ENCODE assay signal across 8 mouse cellular contexts in genomic region chr2:70565651-70566602, GRCm38 (mm10). TPM values are rescaled to one million over a fixed set of nuclear protein-coding genes. Genes with fewer than 3 reads are reported as not detected.
DNase-seq lines count a peak whose midpoint lies in the region; ATAC-seq and TF ChIP-seq lines count a peak whose summit lies in the region.

No protein-coding gene starts in this region.

- ATAC-seq in liver, embryonic 12.5 days: no peak
- ATAC-seq in liver, postnatal 0 days: no peak
- ATAC-seq in embryonic facial prominence, embryonic 15.5 days (ENCODE audit: insufficient number of reproducible peaks, low FRiP score, low TSS enrichment, low read depth): no peak
- ATAC-seq in neural tube, embryonic 15.5 days (ENCODE audit: low FRiP score): no peak
- ATAC-seq in megakaryocyte, adult 5-6 weeks (ENCODE audit: poor library complexity, severe bottlenecking): no peak
- ATAC-seq in intestine, embryonic 16.5 days: no peak

- H3K4me3 ChIP-seq in liver, embryonic 12.5 days: no peak overlapping the region
- no peak overlapping the region for H3K4me3 ChIP-seq in liver, postnatal 0 days (ENCODE audit: low read depth, low read length)
- 0 out of 2 replicates have a peak overlapping the region, but pooled peaks have one; percentile 3 for H3K4me3 ChIP-seq in embryonic facial prominence, embryonic 15.5 days (replicated peaks)
- H3K4me3 ChIP-seq in limb, embryonic 10.5 days: peak overlapping the region; percentile 31
- H3K4me3 ChIP-seq in neural tube, embryonic 15.5 days (replicated peaks): peak overlapping the region; percentile 50
- no peak overlapping the region for H3K4me3 ChIP-seq in intestine, embryonic 16.5 days (ENCODE audit: low read length)

- no peaks in the 10 kb centered on the region for H3K9me3 ChIP-seq in liver, embryonic 12.5 days (replicated peaks)
- no peaks in the 10 kb centered on the region for H3K9me3 ChIP-seq in liver, postnatal 0 days (ENCODE audit: low read length)
- no peaks in the 10 kb centered on the region for H3K9me3 ChIP-seq in embryonic facial prominence, embryonic 15.5 days (replicated peaks)
- no peaks in the 10 kb centered on the region for H3K9me3 ChIP-seq in limb, embryonic 10.5 days (replicated peaks)
- no peaks in the 10 kb centered on the region for H3K9me3 ChIP-seq in neural tube, embryonic 15.5 days (replicated peaks)
- H3K9me3 ChIP-seq in intestine, embryonic 16.5 days (ENCODE audit: control insufficient read depth, low read length): no peaks in the 10 kb centered on the region

- no peak overlapping the region for H3K27ac ChIP-seq in liver, embryonic 12.5 days
- H3K27ac ChIP-seq in liver, postnatal 0 days (ENCODE audit: low read depth): no peak overlapping the region
- no peak overlapping the region for H3K27ac ChIP-seq in embryonic facial prominence, embryonic 15.5 days (replicated peaks)
- H3K27ac ChIP-seq in limb, embryonic 10.5 days: no peak overlapping the region
- peak overlapping the region; percentile 90 for H3K27ac ChIP-seq in neural tube, embryonic 15.5 days (replicated peaks)
- no peak overlapping the region for H3K27ac ChIP-seq in intestine, embryonic 16.5 days (ENCODE audit: low read length)

- H3K36me3 ChIP-seq in liver, embryonic 12.5 days: no peaks in the 10 kb centered on the region
- H3K36me3 ChIP-seq in liver, postnatal 0 days (replicated peaks; ENCODE audit: insufficient read depth, low read length): no peaks in the 10 kb centered on the region
- H3K36me3 ChIP-seq in embryonic facial prominence, embryonic 15.5 days: no peaks in the 10 kb centered on the region
- no peaks in the 10 kb centered on the region for H3K36me3 ChIP-seq in limb, embryonic 10.5 days
- H3K36me3 ChIP-seq in neural tube, embryonic 15.5 days: no peaks in the 10 kb centered on the region
- no peaks in the 10 kb centered on the region for H3K36me3 ChIP-seq in intestine, embryonic 16.5 days (ENCODE audit: control insufficient read depth, insufficient read depth, low read length)

- H3K4me2 ChIP-seq in liver, embryonic 12.5 days: 0 out of 2 replicates have a peak overlapping the region, but pooled peaks have one; percentile 10
- no peak overlapping the region for H3K4me2 ChIP-seq in liver, postnatal 0 days (ENCODE audit: low read depth, low read length)
- 0 out of 2 replicates have a peak overlapping the region, but pooled peaks have one; percentile 21 for H3K4me2 ChIP-seq in embryonic facial prominence, embryonic 15.5 days (replicated peaks)
- peak overlapping the region; percentile 60 for H3K4me2 ChIP-seq in neural tube, embryonic 15.5 days
- H3K4me2 ChIP-seq in intestine, embryonic 16.5 days (ENCODE audit: low read depth, low read length): no peak overlapping the region

- no peak for TF ChIP-seq CTCF in liver, postnatal 0 days (IDR thresholded peaks at IDR 0.05; ENCODE audit: low read depth)

- peaks cover 31% of the 10 kb centered on the region for H3K4me1 ChIP-seq in liver, embryonic 12.5 days
- peaks cover 8% of the 10 kb centered on the region for H3K4me1 ChIP-seq in liver, postnatal 0 days (ENCODE audit: insufficient read depth)
- H3K4me1 ChIP-seq in embryonic facial prominence, embryonic 15.5 days: peaks cover 72% of the 10 kb centered on the region
- H3K4me1 ChIP-seq in limb, embryonic 10.5 days: peaks cover 81% of the 10 kb centered on the region
- H3K4me1 ChIP-seq in neural tube, embryonic 15.5 days: peaks cover 66% of the 10 kb centered on the region
- peaks cover 18% of the 10 kb centered on the region for H3K4me1 ChIP-seq in intestine, embryonic 16.5 days (ENCODE audit: control insufficient read depth, insufficient read depth, low read length)

- no peak for TF ChIP-seq EP300 in liver, postnatal 0 days (IDR thresholded peaks at IDR 0.05; ENCODE audit: low read depth)

- H3K27me3 ChIP-seq in liver, embryonic 12.5 days (replicated peaks): peaks cover 99% of the 10 kb centered on the region
- H3K27me3 ChIP-seq in liver, postnatal 0 days (ENCODE audit: insufficient read depth, low read length): peaks cover 95% of the 10 kb centered on the region
- H3K27me3 ChIP-seq in embryonic facial prominence, embryonic 15.5 days: peaks cover 97% of the 10 kb centered on the region
- peaks cover 100% of the 10 kb centered on the region for H3K27me3 ChIP-seq in limb, embryonic 10.5 days (ENCODE audit: low read depth, poor library complexity, severe bottlenecking)
- peaks cover 69% of the 10 kb centered on the region for H3K27me3 ChIP-seq in neural tube, embryonic 15.5 days (replicated peaks)
- H3K27me3 ChIP-seq in intestine, embryonic 16.5 days (replicated peaks; ENCODE audit: control insufficient read depth, insufficient read depth, low read length): peaks cover 91% of the 10 kb centered on the region

- DNase-seq in liver, postnatal 0 days: no peak
- DNase-seq in limb, embryonic 10.5 days (ENCODE audit: low spot score): peak; percentile 53
- DNase-seq in right cerebral cortex, postnatal 25 days: no peak

- H3K9ac ChIP-seq in liver, embryonic 12.5 days: no peak overlapping the region
- no peak overlapping the region for H3K9ac ChIP-seq in liver, postnatal 0 days (replicated peaks)
- no peak overlapping the region for H3K9ac ChIP-seq in embryonic facial prominence, embryonic 15.5 days
- H3K9ac ChIP-seq in neural tube, embryonic 15.5 days (replicated peaks): peak overlapping the region; percentile 61
- H3K9ac ChIP-seq in intestine, embryonic 16.5 days (ENCODE audit: low read depth, low read length): no peak overlapping the region

- 3% methylated on average over 30 of the region's 30 CpGs for WGBS in liver, embryonic 12.5 days (ENCODE audit: insufficient replicate concordance)
- WGBS in liver, postnatal 0 days (ENCODE audit: insufficient replicate concordance): 6% methylated on average over 29 of the region's 30 CpGs
- 5% methylated on average over 30 of the region's 30 CpGs for WGBS in embryonic facial prominence, embryonic 15.5 days
- 3% methylated on average over 30 of the region's 30 CpGs for WGBS in limb, embryonic 10.5 days
- 4% methylated on average over 30 of the region's 30 CpGs for WGBS in neural tube, embryonic 15.5 days
- 6% methylated on average over 30 of the region's 30 CpGs for WGBS in intestine, embryonic 16.5 days

RNA-seq across cellular contexts. Expression of gene Gad1, which starts 13.1 kb away (rescaled TPM):
- 0.14 TPM in 1 of 2 replicates, not detected in the other for polyA plus RNA-seq in liver, embryonic 12.5 days (2016; fragmentation: Nextera tagmentation; extraction: Ambion mirVana)
- 0.04 TPM in 1 of 2 replicates, not detected in the other for polyA plus RNA-seq in liver, postnatal 0 days (2015; fragmentation: Nextera tagmentation; extraction: Ambion mirVana)
- polyA plus RNA-seq in embryonic facial prominence, embryonic 15.5 days (2015; fragmentation: Nextera tagmentation; extraction: Ambion mirVana): 0.71 and 0.81 TPM in 2 replicates
- polyA plus RNA-seq in limb, embryonic 10.5 days (2016; fragmentation: Nextera tagmentation; extraction: Ambion mirVana): 0.30 and 0.40 TPM in 2 replicates
- 84.0 and 96.5 TPM in 2 replicates for polyA plus RNA-seq in neural tube, embryonic 15.5 days (2015; fragmentation: Nextera tagmentation; extraction: Ambion mirVana)
- total RNA-seq in megakaryocyte, adult 5-6 weeks (2015): not detected in 2 replicates
- total RNA-seq in megakaryocyte, adult 5-6 weeks (2017): not detected in 2 replicates
- 0.15 and 0.18 TPM in 2 replicates for polyA plus RNA-seq in intestine, embryonic 16.5 days (2015; fragmentation: Nextera tagmentation; extraction: Ambion mirVana)

RNA-seq across cellular contexts. Expression of gene Erich2, which starts 57.3 kb away (rescaled TPM):
- 0.13 TPM in 1 of 2 replicates, not detected in the other for polyA plus RNA-seq in liver, embryonic 12.5 days (2016; fragmentation: Nextera tagmentation; extraction: Ambion mirVana)
- not detected in 2 replicates for polyA plus RNA-seq in liver, postnatal 0 days (2015; fragmentation: Nextera tagmentation; extraction: Ambion mirVana)
- 7.2 and 11.0 TPM in 2 replicates for polyA plus RNA-seq in embryonic facial prominence, embryonic 15.5 days (2015; fragmentation: Nextera tagmentation; extraction: Ambion mirVana)
- 0.19 and 0.59 TPM in 2 replicates for polyA plus RNA-seq in limb, embryonic 10.5 days (2016; fragmentation: Nextera tagmentation; extraction: Ambion mirVana)
- polyA plus RNA-seq in neural tube, embryonic 15.5 days (2015; fragmentation: Nextera tagmentation; extraction: Ambion mirVana): 0.92 and 2.1 TPM in 2 replicates
- total RNA-seq in megakaryocyte, adult 5-6 weeks (2015): not detected in 2 replicates
- total RNA-seq in megakaryocyte, adult 5-6 weeks (2017): not detected in 2 replicates
- 0.42 and 0.78 TPM in 2 replicates for polyA plus RNA-seq in intestine, embryonic 16.5 days (2015; fragmentation: Nextera tagmentation; extraction: Ambion mirVana)

Comparison
In these comparisons a context has a peak if more than half of its experiments do, and no peak if none do; other contexts are left out.
1. H3K4me2 ChIP-seq: peak in liver, embryonic 12.5 days (single experiment), embryonic facial prominence, embryonic 15.5 days (single experiment) and neural tube, embryonic 15.5 days (single experiment); none in liver, postnatal 0 days (single experiment) and intestine, embryonic 16.5 days (single experiment).
2. H3K4me3 ChIP-seq: peak in embryonic facial prominence, embryonic 15.5 days (single experiment), limb, embryonic 10.5 days (single experiment) and neural tube, embryonic 15.5 days (single experiment); none in liver, embryonic 12.5 days (single experiment), liver, postnatal 0 days (single experiment) and intestine, embryonic 16.5 days (single experiment).
3. RNA of gene Gad1, which starts 13.1 kb away (polyA plus RNA-seq): 84.0 to 96.5 TPM in neural tube, embryonic 15.5 days; 0.71 to 0.81 TPM in embryonic facial prominence, embryonic 15.5 days, 0.30 to 0.40 TPM in limb, embryonic 10.5 days, 0.15 to 0.18 TPM in intestine, embryonic 16.5 days, 0.14 TPM in liver, embryonic 12.5 days and 0.04 TPM in liver, postnatal 0 days; every median in the first group is over 10 times any median in the second.